Mouse (Mus musculus) olfactory bulb, adult 2 months (tissue): Measurements from ENCODE around the gene Entpd1.

Experiments used
- CTCF ChIP-seq: fragments of 200-500 bp; IDR thresholded peaks from 2 replicates; pipeline ENCODE4 v1.5.1; 2012; ENCODE audit warnings: low read depth, mild to moderate bottlenecking, low read length, moderate library complexity; ENCODE audit not compliant: insufficient read depth
- POLR2A ChIP-seq: fragments of 200-500 bp; IDR thresholded peaks from 2 replicates; pipeline ENCODE4 v1.6.1; 2012; ENCODE audit warnings: mild to moderate bottlenecking, low read depth, low read length, moderate library complexity; ENCODE audit not compliant: insufficient read depth

- TF ChIP-seq POLR2A, result no peak
- no peak for TF ChIP-seq CTCF
Measured at GRCm38 (mm10) chr19:40684124-40684523, 72.0 kb downstream of the Entpd1 start.
